Mouse (Mus musculus) intestine, embryonic 14.5 days (tissue): ENCODE results near the gene Aifm2. TPM values are rescaled to one million over a fixed set of nuclear protein-coding genes. Genes with fewer than 3 reads are reported as not detected.

Experiments
- ATAC-seq: fragments of 200-750 bp; cut with Nextera tagmentation; replicated peaks from 2 replicates; pipeline ENCODE4 v1.8.0; 2017; ENCODE audit warnings: low read depth, moderate number of reproducible peaks, moderate TSS enrichment, moderate library complexity; ENCODE audit not compliant: low FRiP score, low TSS enrichment
- DNase-seq: peaks from one replicate; pipeline ENCODE4 v3.0.0-alpha.2; 2018; ENCODE audit warnings: low spot score
- H3K27ac ChIP-seq: fragments of 300-500 bp; sonication (generic); 2 replicates; pipeline ENCODE4 v1.5.1; 2014; ENCODE audit warnings: low read depth, mild to moderate bottlenecking, control low read depth
- H3K27me3 ChIP-seq: fragments of 300-500 bp; sonication (generic); replicated peaks from 2 replicates; pipeline ENCODE4 v1.6.1; 2014; ENCODE audit warnings: low read length, control low read depth; ENCODE audit not compliant: control insufficient read depth, insufficient read depth
- H3K36me3 ChIP-seq: fragments of 300-500 bp; sonication (generic); 2 replicates; pipeline ENCODE4 v1.6.1; 2014; ENCODE audit warnings: low read length, control low read depth; ENCODE audit not compliant: control insufficient read depth, insufficient read depth
- H3K4me1 ChIP-seq: fragments of 300-500 bp; sonication (generic); replicated peaks from 2 replicates; pipeline ENCODE4 v1.6.1; 2014; ENCODE audit warnings: low read length, control low read depth, mixed read lengths; ENCODE audit not compliant: control insufficient read depth, insufficient read depth
- H3K4me2 ChIP-seq: fragments of 300-500 bp; sonication (generic); 2 replicates; pipeline ENCODE4 v1.6.1; 2014; ENCODE audit warnings: low read length
- H3K4me3 ChIP-seq: fragments of 300-500 bp; sonication (generic); 2 replicates; pipeline ENCODE4 v1.5.1; 2014; ENCODE audit warnings: low read depth, low read length, control low read depth, mixed read lengths
- H3K9ac ChIP-seq: fragments of 300-500 bp; sonication (generic); 2 replicates; pipeline ENCODE4 v1.6.1; 2014; ENCODE audit warnings: mild to moderate bottlenecking, low read length
- H3K9me3 ChIP-seq: fragments of 300-500 bp; sonication (generic); 2 replicates; pipeline ENCODE4 v1.6.1; 2016; ENCODE audit warnings: low read length, control low read depth; ENCODE audit not compliant: control insufficient read depth
- WGBS: fragments of 180-500 bp; shearing (Covaris S2); extraction: QIAGEN DNeasy Blood & Tissue Kit; methylation state at CpG from one replicate; pipeline ENCODE4 v1.1.7; 2014; 5-methylcytosine and 5-hydroxymethylcytosine counted together
- polyA plus RNA-seq: library from polyadenylated mRNA; unstranded; fragments of >200 nt; fragmentation: Nextera tagmentation; extraction: Ambion mirVana; gene quantifications from 2 replicates; pipeline ENCODE4 v1.2.1, GENCODE M21; 2014

Aifm2 gene
- polyA plus RNA-seq, 1 experiment from 2014 or later: 19.1 TPM

GRCm38 (mm10) chr10:61689405-61689804, 25.7 kb upstream of the Aifm2 start:
- peaks cover 88% of the 10 kb centered on the region for H3K36me3 ChIP-seq
- no peaks in the 10 kb centered on the region for H3K9me3 ChIP-seq
- no peaks in the 10 kb centered on the region for H3K4me1 ChIP-seq
- no peak overlapping the region for H3K27ac ChIP-seq
- DNase-seq: no peak
- no peak overlapping the region for H3K4me2 ChIP-seq
- WGBS: 83% methylated on average over 8 of the region's 8 CpGs
- H3K27me3 ChIP-seq: no peaks in the 10 kb centered on the region
- H3K9ac ChIP-seq: no peak overlapping the region
- no peak overlapping the region for H3K4me3 ChIP-seq
- no peak for ATAC-seq

GRCm38 (mm10) chr10:61693563-61693962, 21.5 kb upstream of the Aifm2 start:
- 72% methylated on average over 4 of the region's 4 CpGs for WGBS
- ATAC-seq (no peak), DNase-seq (no peak)
- Histone ChIP-seq H3K4me2 (no peak overlapping the region), H3K27ac (no peak overlapping the region), H3K9me3 (no peaks in the 10 kb centered on the region), H3K4me1 (peaks cover 13% of the 10 kb centered on the region), H3K9ac (no peak overlapping the region), H3K36me3 (peaks cover 57% of the 10 kb centered on the region), H3K27me3 (no peaks in the 10 kb centered on the region), H3K4me3 (no peak overlapping the region)

GRCm38 (mm10) chr10:61694870-61695670, 20.0 kb upstream of the Aifm2 start, which contains the start of gene Tysnd1:
Gene Tysnd1, plus strand, starts transcription at chr10:61695514.
- DNase-seq (peak; percentile 96), ATAC-seq (peak; percentile 95)
- Histone ChIP-seq H3K27ac (no peak within 1 kb of the TSS), H3K27me3 (no peaks in the 10 kb centered on the region), H3K4me2 (peak within 1 kb of the TSS; percentile 100), H3K4me3 (peak within 1 kb of the TSS; percentile 96), H3K9me3 (no peaks in the 10 kb centered on the region), H3K9ac (peak within 1 kb of the TSS; percentile 73), H3K4me1 (peaks cover 13% of the 10 kb centered on the region), H3K36me3 (peaks cover 45% of the 10 kb centered on the region)
- under 1% methylated on average over 42 of the region's 42 CpGs for WGBS

GRCm38 (mm10) chr10:61695703-61696559, 19.1 kb upstream of the Aifm2 start:
- H3K27me3 ChIP-seq: no peaks in the 10 kb centered on the region
- peak overlapping the region; percentile 96 for H3K4me3 ChIP-seq
- H3K4me1 ChIP-seq: peaks cover 13% of the 10 kb centered on the region
- peaks cover 37% of the 10 kb centered on the region for H3K36me3 ChIP-seq
- peak overlapping the region; percentile 100 for H3K4me2 ChIP-seq
- ATAC-seq: peak; percentile 8
- peak overlapping the region; percentile 73 for H3K9ac ChIP-seq
- DNase-seq: peak; percentile 69
- under 1% methylated on average over 100 of the region's 111 CpGs for WGBS
- H3K27ac ChIP-seq: no peak overlapping the region
- no peaks in the 10 kb centered on the region for H3K9me3 ChIP-seq

GRCm38 (mm10) chr10:61696560-61696823, 18.6 kb upstream of the Aifm2 start:
- Histone ChIP-seq H3K27ac (no peak overlapping the region), H3K27me3 (no peaks in the 10 kb centered on the region), H3K4me1 (peaks cover 13% of the 10 kb centered on the region), H3K4me3 (peak overlapping the region; percentile 96), H3K4me2 (peak overlapping the region; percentile 100), H3K9ac (peak overlapping the region; percentile 73), H3K9me3 (no peaks in the 10 kb centered on the region), H3K36me3 (peaks cover 33% of the 10 kb centered on the region)
- no peak for DNase-seq
- 10% methylated on average over 11 of the region's 19 CpGs for WGBS
- ATAC-seq: no peak

- whole genome bisulfite sequencing: 88% methylated on average over 2 of the region's 2 CpGs
- no peak for ATAC-seq
These were observed 18.0 kb upstream of the Aifm2 start for GRCm38 (mm10) chr10:61697028-61697427.

GRCm38 (mm10) chr10:61704663-61705062, 10.4 kb upstream of the Aifm2 start:
- Histone ChIP-seq H3K36me3 (peaks cover 23% of the 10 kb centered on the region), H3K27ac (no peak overlapping the region), H3K9ac (no peak overlapping the region), H3K4me2 (no peak overlapping the region), H3K27me3 (no peaks in the 10 kb centered on the region), H3K4me3 (no peak overlapping the region), H3K9me3 (no peaks in the 10 kb centered on the region), H3K4me1 (no peaks in the 10 kb centered on the region)
- WGBS: 87% methylated on average over 4 of the region's 4 CpGs
- ATAC-seq (no peak), DNase-seq (no peak)

More at GRCm38 (mm10) chr10:61697028-61697427, 18.0 kb upstream of the Aifm2 start:
- Histone ChIP-seq H3K4me2 (peak overlapping the region; percentile 100), H3K4me3 (peak overlapping the region; percentile 96), H3K27me3 (no peaks in the 10 kb centered on the region), H3K27ac (no peak overlapping the region), H3K36me3 (peaks cover 33% of the 10 kb centered on the region), H3K4me1 (peaks cover 13% of the 10 kb centered on the region), H3K9ac (peak overlapping the region; percentile 73; the same call in 1 of the 2 replicates), H3K9me3 (no peaks in the 10 kb centered on the region)
- DNase-seq: no peak

- H3K27ac ChIP-seq: no peak overlapping the region
- no peak for DNase-seq
- H3K36me3 ChIP-seq: peaks cover 19% of the 10 kb centered on the region
- ATAC-seq: no peak
- no peaks in the 10 kb centered on the region for H3K27me3 ChIP-seq
- H3K9ac ChIP-seq: no peak overlapping the region
- WGBS: 72% methylated on average over 6 of the region's 6 CpGs
- no peak overlapping the region for H3K4me2 ChIP-seq
- no peaks in the 10 kb centered on the region for H3K4me1 ChIP-seq
- no peak overlapping the region for H3K4me3 ChIP-seq
- H3K9me3 ChIP-seq: no peaks in the 10 kb centered on the region
These were observed 8.4 kb upstream of the Aifm2 start for GRCm38 (mm10) chr10:61706412-61707375.
